Mouse (Mus musculus) testis, adult 2 months (tissue): Measurements from ENCODE around the gene Erich6. TPM values are rescaled to one million over a fixed set of nuclear protein-coding genes. Genes with fewer than 3 reads are reported as not detected.

Experiments used
- H3K27ac ChIP-seq: fragments of 200-500 bp; 2 replicates; pipeline ENCODE4 v1.5.1; 2012; ENCODE audit warnings: low read depth, low read length; ENCODE audit not compliant: control insufficient read depth, insufficient read depth
- H3K27me3 ChIP-seq: fragments of 200-500 bp; 2 replicates; pipeline ENCODE4 v1.6.1; 2012; ENCODE audit warnings: mild to moderate bottlenecking, low read length, moderate library complexity; ENCODE audit not compliant: control insufficient read depth, insufficient read depth
- H3K36me3 ChIP-seq: fragments of 200-500 bp; 2 replicates; pipeline ENCODE4 v1.6.1; 2012; ENCODE audit warnings: mild to moderate bottlenecking, low read length; ENCODE audit not compliant: control insufficient read depth, insufficient read depth
- H3K4me1 ChIP-seq: fragments of 200-500 bp; 2 replicates; pipeline ENCODE4 v1.6.1; 2012; ENCODE audit warnings: low read length; ENCODE audit not compliant: control insufficient read depth, insufficient read depth
- H3K4me3 ChIP-seq: fragments of 200-500 bp; 2 replicates; pipeline ENCODE4 v1.5.1; 2012; ENCODE audit warnings: low read depth, mild to moderate bottlenecking, low read length, moderate library complexity, mixed read lengths; ENCODE audit not compliant: control insufficient read depth
- CTCF ChIP-seq: fragments of 200-500 bp; IDR thresholded peaks from 2 replicates; pipeline ENCODE4 v1.5.1; 2012; ENCODE audit warnings: low read depth, mild to moderate bottlenecking, inconsistent platforms, low read length, moderate library complexity; ENCODE audit not compliant: control insufficient read depth, insufficient read depth, insufficient replicate concordance
- POLR2A ChIP-seq: fragments of 200-500 bp; IDR thresholded peaks from 2 replicates; pipeline ENCODE4 v1.6.1; 2012; ENCODE audit warnings: low read depth, mild to moderate bottlenecking, inconsistent platforms, low read length, moderate library complexity; ENCODE audit not compliant: control insufficient read depth
- polyA plus RNA-seq: library from polyadenylated mRNA; depleted of rRNA; stranded (reverse); fragments of >200 nt; gene quantifications from 2 replicates; pipeline ENCODE4 v1.2.3, GENCODE M21; 2012

Erich6 gene
- polyA plus RNA-seq, 1 experiment = 45.1 TPM

- H3K4me3 ChIP-seq = no peak overlapping the region
- H3K4me1 ChIP-seq = no peaks in the 10 kb centered on the region
- no peak overlapping the region for H3K27ac ChIP-seq
- H3K27me3 ChIP-seq = no peaks in the 10 kb centered on the region
- no peaks in the 10 kb centered on the region for H3K36me3 ChIP-seq
- no peak for TF ChIP-seq CTCF
- no peak for TF ChIP-seq POLR2A
Measured at GRCm38 (mm10) chr3:58647179-58647578, 10.2 kb upstream of the Erich6 start.

GRCm38 (mm10) chr3:58646180-58646579 is 9.2 kb upstream of the Erich6 start:
- H3K27ac ChIP-seq = no peak overlapping the region
- H3K4me1 ChIP-seq = no peaks in the 10 kb centered on the region
- H3K4me3 ChIP-seq = no peak overlapping the region
- no peak for TF ChIP-seq POLR2A
- no peak for TF ChIP-seq CTCF
- H3K36me3 ChIP-seq = no peaks in the 10 kb centered on the region
- H3K27me3 ChIP-seq = no peaks in the 10 kb centered on the region

- Histone ChIP-seq H3K36me3 (no peaks in the 10 kb centered on the region), H3K4me3 (no peak overlapping the region), H3K4me1 (peaks cover under 1% of the 10 kb centered on the region; the same call in 1 of the 2 replicates), H3K27me3 (no peaks in the 10 kb centered on the region), H3K27ac (no peak overlapping the region)
- TF ChIP-seq POLR2A (no peak), CTCF (no peak)
Measured at GRCm38 (mm10) chr3:58631693-58632092, 5.3 kb downstream of the Erich6 start.

GRCm38 (mm10) chr3:58624981-58625380 is 12.0 kb downstream of the Erich6 start:
- TF ChIP-seq POLR2A = no peak
- TF ChIP-seq CTCF = no peak
- Histone ChIP-seq H3K4me3 (no peak overlapping the region), H3K4me1 (no peaks in the 10 kb centered on the region), H3K36me3 (no peaks in the 10 kb centered on the region), H3K27me3 (no peaks in the 10 kb centered on the region), H3K27ac (no peak overlapping the region)

GRCm38 (mm10) chr3:58622665-58623394 is 14.2 kb downstream of the Erich6 start:
- Histone ChIP-seq H3K27me3 (no peaks in the 10 kb centered on the region), H3K36me3 (no peaks in the 10 kb centered on the region), H3K4me3 (no peak overlapping the region), H3K27ac (no peak overlapping the region), H3K4me1 (no peaks in the 10 kb centered on the region)
- TF ChIP-seq POLR2A = no peak
- no peak for TF ChIP-seq CTCF

GRCm38 (mm10) chr3:58621066-58621465 is 15.9 kb downstream of the Erich6 start:
- no peak overlapping the region for H3K4me3 ChIP-seq
- no peaks in the 10 kb centered on the region for H3K36me3 ChIP-seq
- no peaks in the 10 kb centered on the region for H3K4me1 ChIP-seq
- H3K27ac ChIP-seq = no peak overlapping the region
- no peaks in the 10 kb centered on the region for H3K27me3 ChIP-seq
- TF ChIP-seq POLR2A = no peak
- TF ChIP-seq CTCF = no peak

GRCm38 (mm10) chr3:58609985-58610384 is 27.0 kb downstream of the Erich6 start:
- H3K27ac ChIP-seq = no peak overlapping the region
- no peaks in the 10 kb centered on the region for H3K27me3 ChIP-seq
- H3K4me3 ChIP-seq = no peak overlapping the region
- H3K4me1 ChIP-seq = no peaks in the 10 kb centered on the region
- no peak for TF ChIP-seq CTCF
- TF ChIP-seq POLR2A = no peak
- H3K36me3 ChIP-seq = no peaks in the 10 kb centered on the region
